Mouse (Mus musculus): ENCODE measurements at regions not wholly inside any gene's neighbourhood (a gene's known extent, or its start where the extent isn't known, plus 50 kb on each side); places are given as distances from the start of the nearest gene placed in this dataset.

- ATAC-seq (ENCODE audit: poor library complexity, severe bottlenecking), result no peak
Observed at GRCm38 (mm10) chr14:25253016-25253850, 205.8 kb upstream of the Zmiz1 start.

DNA sequence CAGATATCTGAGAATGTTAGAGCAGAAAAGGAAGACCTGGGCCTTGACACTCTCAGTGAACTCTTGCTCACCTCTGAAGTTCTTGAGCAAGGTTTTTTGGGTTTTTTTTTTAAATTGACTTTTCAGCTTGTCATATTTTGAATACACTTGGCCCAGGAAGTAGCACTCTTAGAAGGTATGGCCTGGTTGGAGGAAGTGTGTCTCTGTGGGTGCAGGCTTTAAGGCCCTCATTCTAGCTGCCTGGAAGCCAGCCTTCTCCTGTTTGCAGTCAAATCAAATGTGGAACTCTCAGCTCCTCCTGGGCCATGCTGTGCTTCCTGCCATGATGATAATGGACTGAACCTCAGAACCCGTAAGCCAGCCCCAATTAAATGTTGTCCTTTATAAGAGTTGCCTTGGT is 195.9 kb upstream of the Zmiz1 start:
- no peak for ATAC-seq (ENCODE audit: poor library complexity, severe bottlenecking)

DNA sequence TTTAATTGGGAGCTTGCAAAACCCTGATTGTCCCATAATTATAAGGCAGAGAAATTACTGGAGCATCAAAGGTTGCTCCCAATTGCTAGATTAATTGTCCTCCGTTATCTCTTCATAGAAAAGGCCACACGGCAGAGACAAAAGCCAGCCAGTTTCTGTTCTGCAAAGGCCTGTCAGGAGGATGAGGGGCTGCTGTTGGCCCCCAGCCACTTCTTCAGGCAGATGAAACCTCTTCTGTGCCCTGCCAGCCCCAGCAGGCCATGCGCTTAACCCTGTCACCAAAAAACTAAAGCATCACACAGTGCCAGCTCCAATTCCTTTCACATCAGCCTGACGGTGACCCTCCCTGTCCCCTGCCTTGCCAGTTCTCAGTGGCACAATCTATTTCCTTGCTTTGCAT is 192.1 kb upstream of the Zmiz1 start:
- no peak for ATAC-seq (ENCODE audit: poor library complexity, severe bottlenecking)

DNA sequence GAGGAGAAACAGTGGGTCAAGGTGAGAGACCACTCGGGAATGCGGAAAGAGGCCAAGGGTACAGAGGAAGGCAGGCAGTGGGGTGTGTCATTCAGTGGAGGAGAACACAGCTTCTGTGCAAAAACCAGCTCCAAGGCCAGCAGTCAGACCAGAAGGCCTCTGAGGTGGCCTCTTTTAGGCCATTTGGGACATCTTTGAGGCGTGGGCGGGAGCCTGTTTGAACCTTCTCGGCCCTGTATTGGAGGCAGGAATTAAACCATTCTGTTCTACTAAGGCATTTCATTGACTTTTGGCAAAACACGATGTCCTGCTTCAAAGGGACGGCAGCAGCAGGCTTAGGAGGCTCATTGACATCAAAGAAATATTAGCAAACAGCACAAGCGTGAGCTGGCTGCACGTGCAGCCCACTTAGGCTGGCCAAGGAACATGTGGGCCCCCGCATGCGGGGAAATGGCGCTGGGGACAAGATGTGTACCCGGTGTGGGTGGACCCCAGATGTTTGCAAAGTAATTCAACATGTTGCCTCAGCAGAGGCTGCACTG is 190.8 kb upstream of the Zmiz1 start:
- ATAC-seq (ENCODE audit: poor library complexity, severe bottlenecking), result no peak

DNA sequence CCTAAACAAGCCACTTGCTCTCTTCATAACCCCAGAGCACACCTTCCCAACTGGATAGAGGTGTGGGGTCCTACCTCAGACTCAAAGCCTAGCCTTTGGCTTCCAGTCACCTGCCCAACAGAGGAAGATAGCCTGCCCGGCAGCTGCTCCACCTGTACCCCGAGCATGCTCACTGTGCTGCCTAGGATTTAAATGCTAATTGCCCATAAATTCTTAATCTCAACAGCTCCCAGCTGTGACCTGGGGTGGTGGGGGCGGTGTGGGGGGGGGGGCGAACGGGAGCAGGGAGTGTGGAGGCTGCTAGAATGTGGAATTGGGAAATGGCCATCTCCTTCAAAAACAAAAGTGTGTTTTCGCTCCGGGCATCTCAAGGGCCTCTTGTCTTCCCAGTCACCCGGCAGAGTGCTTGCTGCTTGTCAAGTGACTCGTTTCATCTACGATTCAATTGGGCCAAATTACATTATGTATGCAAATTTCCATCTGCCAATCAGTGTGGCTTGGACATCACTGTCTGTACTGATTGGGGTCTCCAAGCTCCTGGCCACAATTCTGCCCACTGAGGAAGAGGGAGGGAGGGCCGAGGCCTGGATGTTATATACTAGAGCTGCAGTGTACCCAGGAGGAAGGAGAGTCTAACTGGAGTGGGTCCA is 188.6 kb upstream of the Zmiz1 start:
- no peak for ATAC-seq (ENCODE audit: poor library complexity, severe bottlenecking)

GRCm38 (mm10) chr14:25272366-25273156 is 186.4 kb upstream of the Zmiz1 start:
- peak; percentile 38 for ATAC-seq (ENCODE audit: poor library complexity, severe bottlenecking)

GRCm38 (mm10) chr14:25279751-25280150 is 179.2 kb upstream of the Zmiz1 start:
- ATAC-seq (ENCODE audit: poor library complexity, severe bottlenecking), result no peak

GRCm38 (mm10) chr14:25292557-25292956 is 166.4 kb upstream of the Zmiz1 start:
- ATAC-seq (ENCODE audit: poor library complexity, severe bottlenecking), result no peak

DNA sequence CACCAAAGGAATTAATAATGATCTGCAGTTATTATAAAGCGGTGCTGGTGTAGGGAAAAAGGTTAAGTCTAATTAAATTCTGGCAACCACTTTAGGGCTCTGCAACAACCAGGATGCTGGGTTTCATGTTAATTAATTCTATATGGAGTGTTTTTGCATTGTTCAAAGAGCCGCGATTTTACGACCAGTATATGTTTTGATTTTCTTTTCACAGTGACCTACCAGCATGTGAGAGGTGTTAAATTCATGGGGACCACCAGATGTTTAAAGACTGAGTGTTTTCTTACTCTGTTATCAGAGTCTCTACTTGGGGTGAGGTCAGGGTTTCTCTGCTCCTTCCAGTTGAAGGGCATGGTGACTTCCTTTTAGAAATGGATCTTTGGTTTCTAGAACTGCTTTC is 164.8 kb upstream of the Zmiz1 start:
- no peak for ATAC-seq (ENCODE audit: poor library complexity, severe bottlenecking)

- no peak for ATAC-seq (ENCODE audit: poor library complexity, severe bottlenecking)
Observed at GRCm38 (mm10) chr14:25295688-25296350, 163.2 kb upstream of the Zmiz1 start.

- no peak for ATAC-seq (ENCODE audit: poor library complexity, severe bottlenecking)
Observed at GRCm38 (mm10) chr14:25299673-25300190, 159.3 kb upstream of the Zmiz1 start.

GRCm38 (mm10) chr14:25301336-25302031 is 157.5 kb upstream of the Zmiz1 start:
- ATAC-seq (ENCODE audit: poor library complexity, severe bottlenecking), result peak; percentile 56

DNA sequence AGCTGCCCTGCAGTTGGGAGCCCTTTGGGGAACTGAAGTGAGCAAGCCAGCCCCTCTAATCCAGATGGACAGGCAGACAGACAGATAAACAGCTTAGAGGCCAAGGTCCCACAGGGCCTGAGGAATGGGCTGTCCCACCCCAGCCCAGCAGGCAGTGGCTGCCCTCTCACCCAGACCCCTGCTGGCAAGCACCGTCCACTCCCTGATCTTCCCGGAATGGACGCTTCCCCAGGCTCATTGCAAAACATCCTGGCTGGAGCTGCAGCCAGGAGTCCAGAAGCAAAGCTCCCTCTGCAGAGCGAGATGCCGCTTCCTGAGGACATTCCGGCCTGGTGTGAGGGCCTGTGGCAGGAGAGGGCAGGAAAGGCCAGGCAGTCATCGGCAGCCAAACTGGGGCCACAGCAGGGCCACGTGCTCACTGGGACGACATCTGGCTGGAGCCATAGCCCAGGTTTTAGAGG is 154.6 kb upstream of the Zmiz1 start:
- no peak for ATAC-seq (ENCODE audit: poor library complexity, severe bottlenecking)

DNA sequence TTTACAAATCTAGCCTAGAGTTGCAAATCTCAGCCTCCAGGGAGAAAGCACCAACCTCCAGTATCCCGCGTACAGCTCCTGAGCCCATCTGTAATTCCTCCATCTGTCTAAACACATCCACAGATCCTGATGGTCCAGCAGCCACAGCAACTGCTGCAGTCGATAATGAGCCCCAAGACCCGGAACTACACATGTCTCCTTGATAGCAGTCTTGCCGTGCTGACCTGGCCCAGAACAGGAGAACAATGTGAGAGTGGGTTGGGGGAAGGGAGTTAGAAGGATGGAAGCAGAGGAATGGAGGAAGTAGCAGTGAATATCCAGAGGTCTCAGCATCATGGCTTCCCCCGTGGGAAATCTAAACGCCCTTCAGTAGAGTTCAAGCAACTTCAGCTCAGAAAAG is 152.8 kb upstream of the Zmiz1 start:
- no peak for ATAC-seq (ENCODE audit: poor library complexity, severe bottlenecking)

DNA sequence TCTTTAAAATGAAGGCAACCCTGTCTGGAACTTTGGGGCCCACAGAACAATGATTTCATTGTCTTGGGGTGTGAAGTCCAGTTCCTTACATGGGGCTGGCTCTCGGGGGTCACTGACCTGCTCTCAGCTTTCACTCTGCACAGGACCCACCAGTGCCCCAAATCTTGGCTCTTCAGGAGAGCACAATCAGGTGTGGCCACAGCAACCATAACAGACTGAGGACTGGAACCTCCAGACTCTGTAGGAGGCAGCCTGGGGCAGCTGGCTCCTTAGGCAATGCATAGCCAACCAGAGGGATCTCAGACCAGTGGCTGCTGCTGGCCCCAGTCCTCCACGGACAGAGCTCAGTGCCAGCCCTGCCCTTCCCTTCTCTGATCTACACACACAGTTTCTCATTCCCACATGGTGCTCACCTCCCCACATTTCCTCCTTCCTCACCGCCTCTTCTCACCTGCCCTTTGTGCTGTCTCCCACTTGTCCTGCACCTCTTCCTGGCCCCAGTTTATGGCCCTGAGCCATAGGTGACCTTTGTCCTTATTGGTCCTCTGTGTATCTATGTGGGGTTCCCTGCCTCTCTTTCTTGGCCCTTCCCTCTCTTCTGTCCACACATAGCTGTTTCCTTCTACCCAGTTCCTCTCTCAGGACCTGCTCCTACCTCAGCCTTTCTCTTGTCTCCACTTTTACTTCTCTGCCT is 151.9 kb upstream of the Zmiz1 start:
- ATAC-seq (ENCODE audit: poor library complexity, severe bottlenecking), result no peak

DNA sequence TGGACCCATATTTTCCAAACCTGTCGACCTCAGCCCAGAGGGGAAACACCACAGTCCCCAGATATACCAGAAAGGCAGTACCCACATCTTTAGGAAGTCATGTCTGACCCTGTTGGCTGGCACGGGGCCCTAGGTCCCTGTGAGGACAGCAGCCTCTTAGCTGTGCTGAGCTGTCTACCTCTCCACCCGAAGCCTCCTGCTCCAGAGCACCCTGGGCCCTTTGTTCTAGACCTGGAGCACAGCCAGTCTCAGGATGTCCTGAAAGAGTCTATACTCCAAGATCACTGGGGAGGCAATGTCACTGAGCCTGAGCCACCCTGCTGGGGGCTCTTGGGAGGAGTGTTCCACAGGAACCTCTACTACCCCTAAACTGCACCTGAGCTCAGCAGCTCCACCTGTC is 150.9 kb upstream of the Zmiz1 start:
- no peak for ATAC-seq (ENCODE audit: poor library complexity, severe bottlenecking)

- ATAC-seq (ENCODE audit: poor library complexity, severe bottlenecking), result no peak
Observed at GRCm38 (mm10) chr14:25310671-25311151, 148.3 kb upstream of the Zmiz1 start.

DNA sequence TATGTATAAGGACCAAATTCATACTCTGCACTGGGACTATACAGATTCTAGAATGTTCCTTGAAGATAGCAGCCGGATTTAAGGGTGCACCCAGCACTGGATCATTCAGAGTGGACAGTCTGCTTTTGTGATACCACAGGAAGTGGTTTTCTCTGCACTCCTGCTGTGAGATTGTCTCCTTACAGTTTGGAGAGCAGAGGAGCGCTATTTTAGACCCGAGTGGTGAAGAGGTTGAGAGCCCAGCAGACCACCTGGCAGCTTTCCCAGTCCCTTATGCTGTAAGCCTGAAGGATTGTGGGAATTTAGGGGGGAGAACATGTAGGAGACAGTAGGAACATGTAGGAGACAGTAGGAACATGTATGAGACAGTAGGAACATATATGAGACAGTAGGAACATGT is 147.5 kb upstream of the Zmiz1 start:
- no peak for ATAC-seq (ENCODE audit: poor library complexity, severe bottlenecking)

GRCm38 (mm10) chr14:25312135-25312534 is 146.8 kb upstream of the Zmiz1 start:
- ATAC-seq (ENCODE audit: poor library complexity, severe bottlenecking), result no peak
